9 mouse cellular contexts compared by ENCODE assay signal in genomic region chr17:42602829-42603784, GRCm38 (mm10). TPM values are rescaled to one million over a fixed set of nuclear protein-coding genes. Genes with fewer than 3 reads are reported as not detected.
DNase-seq lines count a peak whose midpoint lies in the region; ATAC-seq and TF ChIP-seq lines count a peak whose summit lies in the region.
"Had no signal": no experiment of that assay in that cellular context is flagged by ENCODE, and none has a peak within 500 bp of the region (broad histone marks: within the 10 kb centered on the region; RNA-seq: fewer than 3 reads in every experiment).

No protein-coding gene starts in this region.

- H3K4me3 ChIP-seq in CH12.LX (replicated peaks in 1 of 3; ENCODE audit: low read depth in 2 of 3, low read length in 2 of 3, poor library complexity in 1 of 3) = no peak overlapping the region
- H3K4me3 ChIP-seq in bone marrow macrophage, adult 2 months (ENCODE audit: insufficient read depth, low read length) = no peak overlapping the region
- H3K4me3 ChIP-seq in heart, embryonic 16.5 days (ENCODE audit: low read length) = no peak overlapping the region
- H3K4me3 ChIP-seq in liver, embryonic 11.5 days (ENCODE audit: low read depth, low read length) = no peak overlapping the region
- H3K4me3 ChIP-seq in neural tube, embryonic 14.5 days (ENCODE audit: low read depth, low read length) = no peak overlapping the region
- H3K4me3 ChIP-seq: erythroblast, embryonic 14.5 days had no signal

- no peak for TF ChIP-seq EP300 in CH12.LX (IDR thresholded peaks at IDR 0.05; ENCODE audit: low read length)

- peak; percentile 60 to 73; a peak in 3 of 4 replicates for TF ChIP-seq CTCF in CH12.LX (conservative IDR thresholded peaks at IDR 0.05 in 1 of 2, IDR thresholded peaks at IDR 0.05 in 1 of 2; ENCODE audit: low read depth in 2 of 2, low read length in 2 of 2)
- TF ChIP-seq CTCF in bone marrow macrophage, adult 2 months (IDR thresholded peaks at IDR 0.05; ENCODE audit: low read depth, low read length) = peak; percentile 75

- peaks cover 3% of the 10 kb centered on the region for H3K27me3 ChIP-seq in CH12.LX (replicated peaks)
- H3K27me3 ChIP-seq in heart, embryonic 16.5 days (ENCODE audit: control insufficient read depth, insufficient read depth, low read length) = no peaks in the 10 kb centered on the region
- H3K27me3 ChIP-seq in liver, embryonic 11.5 days (replicated peaks; ENCODE audit: control insufficient read depth, insufficient read depth, low read length) = no peaks in the 10 kb centered on the region
- no peaks in the 10 kb centered on the region for H3K27me3 ChIP-seq in neural tube, embryonic 14.5 days (ENCODE audit: control insufficient read depth, insufficient read depth, low read length)

- TF ChIP-seq POLR2A in CH12.LX (IDR thresholded peaks at IDR 0.05; ENCODE audit: low read depth, low read length) = no peak
- TF ChIP-seq POLR2A in bone marrow macrophage, adult 2 months (IDR thresholded peaks at IDR 0.05; ENCODE audit: borderline replicate concordance, low read depth, low read length) = no peak

- no peak overlapping the region for H3K9ac ChIP-seq in CH12.LX (ENCODE audit: insufficient read depth, low read depth)
- no peak overlapping the region for H3K9ac ChIP-seq in heart, embryonic 16.5 days (ENCODE audit: low read length)
- H3K9ac ChIP-seq in liver, embryonic 11.5 days (ENCODE audit: low read depth, low read length) = no peak overlapping the region
- no peak overlapping the region for H3K9ac ChIP-seq in neural tube, embryonic 14.5 days (replicated peaks; ENCODE audit: low read depth, low read length)

- no peak overlapping the region for H3K27ac ChIP-seq in CH12.LX (ENCODE audit: insufficient read depth, low read depth)
- H3K27ac ChIP-seq in bone marrow macrophage, adult 2 months (ENCODE audit: insufficient read depth, low read depth, low read length) = no peak overlapping the region
- H3K27ac ChIP-seq in heart, embryonic 16.5 days (ENCODE audit: low read length) = no peak overlapping the region
- H3K27ac ChIP-seq in liver, embryonic 11.5 days (ENCODE audit: low read depth, low read length) = no peak overlapping the region
- H3K27ac ChIP-seq in neural tube, embryonic 14.5 days (ENCODE audit: low read depth, low read length) = no peak overlapping the region

- no peaks in the 10 kb centered on the region for H3K79me2 ChIP-seq in CH12.LX (replicated peaks; ENCODE audit: control insufficient read depth, extremely low read depth, insufficient read depth, poor library complexity, severe bottlenecking)

- TF ChIP-seq RAD21 in CH12.LX (IDR thresholded peaks at IDR 0.05; ENCODE audit: low read depth, low read length) = peak; percentile 77

- dilution Hi-C loops in CH12.LX (cut with MboI; ENCODE audit: extremely low pct_ligation_motif_present, extremely low pct_unique_long_range_greater_than_20kb, low sequenced_read_pairs) = no loop called here

- WGBS in heart, embryonic 16.5 days = 25% methylated on average over 15 of the region's 15 CpGs
- 27% methylated on average over 15 of the region's 15 CpGs for WGBS in liver, embryonic 11.5 days
- WGBS in neural tube, embryonic 14.5 days = 30% methylated on average over 15 of the region's 15 CpGs

- no peaks in the 10 kb centered on the region for H3K4me1 ChIP-seq in CH12.LX (ENCODE audit: control insufficient read depth in 1 of 2, insufficient read depth in 2 of 2)
- H3K4me1 ChIP-seq in bone marrow macrophage, adult 2 months (ENCODE audit: control insufficient read depth, insufficient read depth, low read length) = no peaks in the 10 kb centered on the region
- no peaks in the 10 kb centered on the region for H3K4me1 ChIP-seq in heart, embryonic 16.5 days (ENCODE audit: control insufficient read depth, insufficient read depth, low read length)
- no peaks in the 10 kb centered on the region for H3K4me1 ChIP-seq in liver, embryonic 11.5 days (replicated peaks; ENCODE audit: control insufficient read depth, insufficient read depth, low read length)
- H3K4me1 ChIP-seq in neural tube, embryonic 14.5 days (ENCODE audit: control insufficient read depth, insufficient read depth, low read length) = no peaks in the 10 kb centered on the region

- H3K36me3 ChIP-seq in CH12.LX (replicated peaks in 1 of 2; ENCODE audit: control insufficient read depth in 1 of 2, insufficient read depth in 1 of 2, low read length in 1 of 2) = no peaks in the 10 kb centered on the region
- no peaks in the 10 kb centered on the region for H3K36me3 ChIP-seq in heart, embryonic 16.5 days (ENCODE audit: control insufficient read depth, insufficient read depth)
- no peaks in the 10 kb centered on the region for H3K36me3 ChIP-seq in liver, embryonic 11.5 days (ENCODE audit: control insufficient read depth, insufficient read depth, low read length)
- no peaks in the 10 kb centered on the region for H3K36me3 ChIP-seq in neural tube, embryonic 14.5 days (ENCODE audit: control insufficient read depth, insufficient read depth, low read length)

- no peaks in the 10 kb centered on the region for H3K9me3 ChIP-seq in CH12.LX (replicated peaks; ENCODE audit: low read length)
- no peaks in the 10 kb centered on the region for H3K9me3 ChIP-seq in heart, embryonic 16.5 days (replicated peaks; ENCODE audit: control insufficient read depth, low read length)
- H3K9me3 ChIP-seq in liver, embryonic 11.5 days (ENCODE audit: control insufficient read depth, low read length) = no peaks in the 10 kb centered on the region
- no peaks in the 10 kb centered on the region for H3K9me3 ChIP-seq in neural tube, embryonic 14.5 days (ENCODE audit: control insufficient read depth, low read length)

- ATAC-seq in heart, embryonic 16.5 days (replicated peaks; ENCODE audit: extremely low read depth, insufficient read depth, low FRiP score) = 0 out of 2 replicates have a peak, but pooled peaks have one; percentile 55
- ATAC-seq in liver, embryonic 11.5 days (replicated peaks; ENCODE audit: low FRiP score) = peak; percentile 67
- peak; percentile 94 for ATAC-seq in neural tube, embryonic 14.5 days (ENCODE audit: low read depth)

- in situ Hi-C loops in CH12.LX (cut with MboI; ENCODE audit: low pct_ligation_motif_present, low pct_unique_long_range_greater_than_20kb, low sequenced_read_pairs) = no loop called here

- peak; percentile 63 for DNase-seq in CH12.LX (ENCODE audit: extremely low read depth)
- DNase-seq in fibroblast of lung, adult 2 months (ENCODE audit: low read depth) = peak; percentile 67
- peak; percentile 83 for DNase-seq in kidney, postnatal 14 days
- peak; percentile 48 for DNase-seq in liver, embryonic 11.5 days (ENCODE audit: low spot score)
- peak; percentile 8 to 9 for DNase-seq in thymus, postnatal 36 days

- no peak overlapping the region for H3K4me2 ChIP-seq in CH12.LX (ENCODE audit: insufficient read depth, low read depth, poor library complexity, severe bottlenecking)
- H3K4me2 ChIP-seq in heart, embryonic 16.5 days (ENCODE audit: low read depth, low read length) = no peak overlapping the region
- no peak overlapping the region for H3K4me2 ChIP-seq in liver, embryonic 11.5 days
- no peak overlapping the region for H3K4me2 ChIP-seq in neural tube, embryonic 14.5 days (ENCODE audit: low read depth, low read length)

TF ChIP-seq in CH12.LX, 34 proteins besides CTCF, POLR2A, EP300 and RAD21:
- TF ChIP-seq POLR2AphosphoS2 (IDR thresholded peaks at IDR 0.05; ENCODE audit: low read depth, low read length) (no peak), USF1 (IDR thresholded peaks at IDR 0.05; ENCODE audit: low read depth, low read length) (no peak), ZKSCAN1 (IDR thresholded peaks at IDR 0.05; ENCODE audit: borderline replicate concordance, low read depth, low read length) (no peak), GABPA (IDR thresholded peaks at IDR 0.05; ENCODE audit: insufficient replicate concordance, low read depth, low read length) (no peak), SMC3 (IDR thresholded peaks at IDR 0.05; ENCODE audit: low read depth, low read length) (peak; percentile 54), ELF1 (IDR thresholded peaks at IDR 0.05; ENCODE audit: low read depth, low read length) (no peak)

RNA-seq across cellular contexts. Expression of gene Opn5, which starts 8.1 kb away (rescaled TPM):
- total RNA-seq in CH12.LX (2012; rRNA removed) (not detected in 2 replicates), CH12.LX (2014; rRNA removed) (not detected in 2 replicates)
- not detected in 2 replicates for polyA plus RNA-seq in CH12.LX (2012; ENCODE audit: insufficient read length, low read depth)
- polyA plus RNA-seq in bone marrow macrophage, adult 2 months (2012; ENCODE audit: insufficient read depth, insufficient read length, missing spikeins) = not detected in 2 replicates
- polyA plus RNA-seq in heart, embryonic 16.5 days (2015; fragmentation: Nextera tagmentation; extraction: Ambion mirVana) = not detected in 2 replicates
- not detected in 2 replicates for polyA plus RNA-seq in liver, embryonic 11.5 days (2014; fragmentation: Nextera tagmentation; extraction: Ambion mirVana)
- polyA plus RNA-seq in neural tube, embryonic 14.5 days (2014; fragmentation: Nextera tagmentation; extraction: Ambion mirVana) = 0.13 and 0.18 TPM in 2 replicates
- polyA plus RNA-seq: erythroblast, embryonic 14.5 days had no signal

Comparison
In these comparisons a context has a peak if more than half of its experiments do, and no peak if none do; other contexts are left out.
1. DNase-seq: peak in every context shown above with its lines; median percentile 83 in kidney, postnatal 14 days; 67 in fibroblast of lung, adult 2 months; 63 in CH12.LX; 48 in liver, embryonic 11.5 days; 8 in thymus, postnatal 36 days.